Mouse (Mus musculus) C2C12 (cell line): ENCODE results near the gene Tgfb1.

Source experiments
- CEBPB ChIP-seq: IDR thresholded peaks from one replicate; pipeline ENCODE4 v1.6.1; 2011; ENCODE audit warnings: low read depth, mild to moderate bottlenecking, control low read depth, moderate library complexity
- CTCF ChIP-seq: IDR thresholded peaks from one replicate; pipeline ENCODE4 v1.5.1; 2011; ENCODE audit not compliant: control insufficient read depth, insufficient read depth, insufficient read length
- FOSL1 ChIP-seq: IDR thresholded peaks from one replicate; pipeline ENCODE4 v1.8.0; 2011; ENCODE audit warnings: mild to moderate bottlenecking, low read length; ENCODE audit not compliant: poor library complexity, insufficient read depth, severe bottlenecking
- MAX ChIP-seq: IDR thresholded peaks from one replicate; pipeline ENCODE4 v1.6.1; 2011; ENCODE audit warnings: mild to moderate bottlenecking, control low read depth
- MYOD1 ChIP-seq: IDR thresholded peaks from one replicate; pipeline ENCODE4 v1.6.1; 2011; ENCODE audit warnings: low read depth; ENCODE audit not compliant: control insufficient read depth, insufficient read length
- MYOG ChIP-seq: IDR thresholded peaks from one replicate; pipeline ENCODE4 v1.6.1; 2011; ENCODE audit not compliant: control insufficient read depth, insufficient read length; ENCODE audit errors: extremely low read depth
- USF1 ChIP-seq: IDR thresholded peaks from one replicate; pipeline ENCODE4 v1.6.1; 2011; ENCODE audit warnings: low read depth, mild to moderate bottlenecking, control low read depth, moderate library complexity

GRCm38 (mm10) chr7:25666381-25666780 is 20.4 kb upstream of the Tgfb1 start:
- TF ChIP-seq CTCF (no peak), USF1 (no peak), MAX (no peak), MYOG (no peak), CEBPB (no peak), MYOD1 (no peak), FOSL1 (no peak)
